Mouse (Mus musculus): Measurements from ENCODE around the gene Srsf10. TPM values are rescaled to one million over a fixed set of nuclear protein-coding genes. Genes with fewer than 3 reads are reported as not detected.

Srsf10 gene
- polyA plus RNA-seq, 1 experiment, result 68.0 TPM

DNA sequence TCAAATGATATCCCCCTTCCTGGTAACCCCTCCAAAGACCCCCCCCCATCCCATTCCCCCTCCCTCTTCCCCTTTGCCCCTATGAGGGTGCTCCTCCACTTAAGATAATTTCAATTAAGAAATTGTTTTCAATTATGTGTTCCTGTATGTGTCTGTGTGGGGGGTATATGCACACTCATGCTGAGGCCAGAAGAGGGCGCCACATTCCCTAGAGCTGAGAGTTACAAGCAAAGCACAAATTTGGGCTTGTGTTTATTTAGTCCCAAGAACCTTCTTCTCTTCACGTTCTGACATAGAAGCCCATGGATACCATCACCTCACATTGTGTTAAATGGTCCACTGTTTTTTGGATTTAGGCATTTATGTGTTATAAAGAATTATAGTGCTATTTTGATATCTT, 32.2 kb upstream of the Srsf10 start:
- Histone ChIP-seq H3K36me3 (ENCODE audit: control insufficient read depth, insufficient read depth, low read length) (no peaks in the 10 kb centered on the region), H3K27ac (ENCODE audit: insufficient read depth, low read length) (no peak overlapping the region), H3K27me3 (ENCODE audit: control insufficient read depth, insufficient read depth, low read length) (no peaks in the 10 kb centered on the region), H3K4me1 (ENCODE audit: control insufficient read depth, insufficient read depth, insufficient read length) (no peaks in the 10 kb centered on the region), H3K4me3 (ENCODE audit: extremely low read depth, insufficient read depth, insufficient read length) (no peak overlapping the region)
- TF ChIP-seq POLR2A (IDR thresholded peaks at IDR 0.05; ENCODE audit: low read depth, low read length) (no peak), CTCF (IDR thresholded peaks at IDR 0.05; ENCODE audit: extremely low read depth, insufficient read depth, insufficient read length, insufficient replicate concordance) (peak; percentile 19; the same call in 1 of the 2 replicates)
- no peak for DNase-seq (ENCODE audit: low read depth in 1 of 2, low spot score in 2 of 2)
- WGBS, result 79% methylated on average over 2 of the region's 2 CpGs

- 88% methylated on average over 8 of the region's 8 CpGs for WGBS
- H3K36me3 ChIP-seq (ENCODE audit: control insufficient read depth, insufficient read depth, low read length), result no peaks in the 10 kb centered on the region
- TF ChIP-seq CTCF (IDR thresholded peaks at IDR 0.05; ENCODE audit: extremely low read depth, insufficient read depth, insufficient read length, insufficient replicate concordance) (no peak), POLR2A (IDR thresholded peaks at IDR 0.05; ENCODE audit: low read depth, low read length) (no peak)
Observed at GRCm38 (mm10) chr4:135824254-135824653, 31.3 kb upstream of the Srsf10 start.

GRCm38 (mm10) chr4:135828491-135828890, 27.1 kb upstream of the Srsf10 start:
- H3K27ac ChIP-seq (ENCODE audit: insufficient read depth, low read length), result 0 out of 2 replicates have a peak overlapping the region, but pooled peaks have one; percentile 8
- H3K36me3 ChIP-seq (ENCODE audit: control insufficient read depth, insufficient read depth, low read length), result no peaks in the 10 kb centered on the region
- no peak for DNase-seq (ENCODE audit: low read depth in 1 of 2, low spot score in 2 of 2)
- no peak for TF ChIP-seq CTCF (IDR thresholded peaks at IDR 0.05; ENCODE audit: extremely low read depth, insufficient read depth, insufficient read length, insufficient replicate concordance)
- no peaks in the 10 kb centered on the region for H3K4me1 ChIP-seq (ENCODE audit: control insufficient read depth, insufficient read depth, insufficient read length)
- 79% methylated on average over 11 of the region's 11 CpGs for WGBS
- no peaks in the 10 kb centered on the region for H3K27me3 ChIP-seq (ENCODE audit: control insufficient read depth, insufficient read depth, low read length)
- no peak overlapping the region for H3K4me3 ChIP-seq (ENCODE audit: extremely low read depth, insufficient read depth, insufficient read length)

More at GRCm38 (mm10) chr4:135824254-135824653, 31.3 kb upstream of the Srsf10 start:
- Histone ChIP-seq H3K27ac (ENCODE audit: insufficient read depth, low read length) (no peak overlapping the region), H3K4me3 (ENCODE audit: extremely low read depth, insufficient read depth, insufficient read length) (no peak overlapping the region), H3K4me1 (ENCODE audit: control insufficient read depth, insufficient read depth, insufficient read length) (no peaks in the 10 kb centered on the region), H3K27me3 (ENCODE audit: control insufficient read depth, insufficient read depth, low read length) (no peaks in the 10 kb centered on the region)
- no peak for DNase-seq (ENCODE audit: low read depth in 1 of 2, low spot score in 2 of 2)

GRCm38 (mm10) chr4:135832070-135832469, 23.5 kb upstream of the Srsf10 start:
- Histone ChIP-seq H3K27me3 (ENCODE audit: control insufficient read depth, insufficient read depth, low read length) (no peaks in the 10 kb centered on the region), H3K4me3 (ENCODE audit: extremely low read depth, insufficient read depth, insufficient read length) (no peak overlapping the region), H3K27ac (ENCODE audit: insufficient read depth, low read length) (no peak overlapping the region), H3K4me1 (ENCODE audit: control insufficient read depth, insufficient read depth, insufficient read length) (no peaks in the 10 kb centered on the region), H3K36me3 (ENCODE audit: control insufficient read depth, insufficient read depth, low read length) (no peaks in the 10 kb centered on the region)
- TF ChIP-seq POLR2A (IDR thresholded peaks at IDR 0.05; ENCODE audit: low read depth, low read length) (no peak), CTCF (IDR thresholded peaks at IDR 0.05; ENCODE audit: extremely low read depth, insufficient read depth, insufficient read length, insufficient replicate concordance) (no peak)
- DNase-seq (ENCODE audit: low read depth in 1 of 2, low spot score in 2 of 2), result no peak
- WGBS, result 92% methylated on average over 11 of the region's 11 CpGs

DNA sequence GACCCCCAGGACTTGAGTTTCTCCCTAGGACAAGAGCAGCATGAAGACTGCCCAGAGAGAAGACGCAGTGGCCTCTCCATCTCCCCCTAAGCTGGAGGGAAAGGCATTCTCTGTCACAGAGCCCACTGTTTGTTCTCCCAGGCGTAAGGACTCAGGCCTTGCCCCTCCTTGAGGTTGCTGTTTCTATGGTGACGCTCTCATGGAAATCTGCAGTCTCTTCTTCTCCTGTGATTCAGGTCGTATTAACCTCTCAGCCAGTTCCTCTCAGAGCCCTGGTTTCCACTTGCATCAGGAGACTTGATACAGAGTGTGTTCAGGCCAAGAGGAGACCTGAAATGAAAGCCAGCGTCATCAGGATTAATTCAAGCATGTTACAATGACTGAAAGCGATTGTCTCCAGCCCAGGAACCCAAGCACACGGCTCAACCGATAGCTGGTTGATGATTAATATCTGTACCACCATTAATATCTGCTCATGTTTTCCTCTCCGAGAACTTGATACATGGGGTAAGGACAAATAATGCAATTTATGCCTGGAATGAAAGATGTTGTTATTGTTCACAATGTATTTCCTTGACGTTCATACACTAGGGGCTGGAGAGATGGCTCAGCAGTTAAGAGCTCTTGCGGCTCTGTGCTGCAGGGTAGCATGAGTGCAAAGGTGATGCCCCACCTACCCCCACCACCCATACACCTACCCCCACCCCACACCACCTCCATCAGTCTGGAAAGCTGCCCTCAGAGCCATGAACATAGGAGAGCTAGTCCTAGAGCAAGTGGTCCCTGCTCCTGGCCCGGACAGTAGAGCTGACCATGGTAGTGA, 22.0 kb upstream of the Srsf10 start:
- no peak for TF ChIP-seq CTCF (IDR thresholded peaks at IDR 0.05; ENCODE audit: extremely low read depth, insufficient read depth, insufficient read length, insufficient replicate concordance)
- TF ChIP-seq POLR2A (IDR thresholded peaks at IDR 0.05; ENCODE audit: low read depth, low read length), result no peak
- WGBS, result 85% methylated on average over 12 of the region's 12 CpGs
- H3K36me3 ChIP-seq (ENCODE audit: control insufficient read depth, insufficient read depth, low read length), result no peaks in the 10 kb centered on the region
- DNase-seq (ENCODE audit: low read depth in 1 of 2, low spot score in 2 of 2), result no peak
- no peak overlapping the region for H3K4me3 ChIP-seq (ENCODE audit: extremely low read depth, insufficient read depth, insufficient read length)
- no peaks in the 10 kb centered on the region for H3K4me1 ChIP-seq (ENCODE audit: control insufficient read depth, insufficient read depth, insufficient read length)
- H3K27me3 ChIP-seq (ENCODE audit: control insufficient read depth, insufficient read depth, low read length), result no peaks in the 10 kb centered on the region
- H3K27ac ChIP-seq (ENCODE audit: insufficient read depth, low read length), result no peak overlapping the region

DNA sequence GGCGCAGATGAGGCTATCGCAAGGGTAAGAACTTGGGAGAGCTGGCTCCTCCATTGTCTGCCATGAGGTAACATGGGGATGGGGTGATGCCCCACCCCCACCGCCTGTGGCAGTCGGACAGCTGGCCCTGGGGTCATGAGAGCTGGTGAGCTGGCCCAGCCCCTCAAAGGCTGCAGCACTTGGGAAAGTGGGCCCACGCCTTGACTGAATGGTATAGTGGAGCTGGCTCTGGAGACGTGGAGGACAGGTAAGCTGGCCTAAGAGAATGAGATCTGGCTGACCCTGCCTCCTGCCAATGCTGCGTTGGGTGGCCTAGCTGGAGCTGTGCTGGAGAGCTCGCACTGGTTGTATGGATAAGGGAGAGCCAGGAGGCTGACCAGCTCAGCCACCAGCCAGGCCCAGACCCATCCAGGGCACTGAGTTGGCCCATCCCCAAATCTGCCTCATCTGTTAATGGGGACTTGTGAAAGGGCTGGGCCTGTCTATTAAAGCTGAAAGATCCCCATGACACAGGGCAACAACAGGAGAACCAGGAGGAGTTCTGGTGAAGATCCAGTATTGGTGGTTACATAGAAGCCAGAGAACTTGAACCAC, 21.3 kb upstream of the Srsf10 start:
- no peaks in the 10 kb centered on the region for H3K4me1 ChIP-seq (ENCODE audit: control insufficient read depth, insufficient read depth, insufficient read length)
- DNase-seq (ENCODE audit: low read depth in 1 of 2, low spot score in 2 of 2), result no peak
- no peak overlapping the region for H3K4me3 ChIP-seq (ENCODE audit: extremely low read depth, insufficient read depth, insufficient read length)
- 93% methylated on average over 8 of the region's 8 CpGs for WGBS
- H3K36me3 ChIP-seq (ENCODE audit: control insufficient read depth, insufficient read depth, low read length), result no peaks in the 10 kb centered on the region
- H3K27ac ChIP-seq (ENCODE audit: insufficient read depth, low read length), result no peak overlapping the region
- no peaks in the 10 kb centered on the region for H3K27me3 ChIP-seq (ENCODE audit: control insufficient read depth, insufficient read depth, low read length)
- no peak for TF ChIP-seq CTCF (IDR thresholded peaks at IDR 0.05; ENCODE audit: extremely low read depth, insufficient read depth, insufficient read length, insufficient replicate concordance)
- TF ChIP-seq POLR2A (IDR thresholded peaks at IDR 0.05; ENCODE audit: low read depth, low read length), result no peak

DNA sequence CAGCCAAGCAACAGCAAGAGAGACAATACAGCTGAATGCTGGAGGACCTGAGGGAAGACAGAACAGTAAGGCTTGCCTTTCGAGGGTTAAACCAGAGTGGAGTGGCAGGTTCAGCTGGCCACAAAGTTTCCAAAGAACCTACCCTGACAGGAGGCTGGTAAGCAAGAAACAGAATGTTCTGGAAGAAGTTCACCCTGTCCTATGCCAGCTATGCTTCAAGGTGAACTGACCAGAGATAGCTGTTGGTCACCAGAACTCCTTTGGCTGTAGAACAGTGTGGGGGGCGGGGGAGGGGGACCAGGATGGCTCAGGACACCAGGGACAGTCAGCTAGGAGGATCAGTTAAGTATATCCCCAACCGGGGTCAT, 16.6 kb upstream of the Srsf10 start:
- no peaks in the 10 kb centered on the region for H3K36me3 ChIP-seq (ENCODE audit: control insufficient read depth, insufficient read depth, low read length)
- no peak for DNase-seq (ENCODE audit: low read depth in 1 of 2, low spot score in 2 of 2)

More for the DNA sequence above, 16.6 kb upstream of the Srsf10 start:
- H3K4me3 ChIP-seq (ENCODE audit: extremely low read depth, insufficient read depth, insufficient read length), result no peak overlapping the region
- no peaks in the 10 kb centered on the region for H3K27me3 ChIP-seq (ENCODE audit: control insufficient read depth, insufficient read depth, low read length)
- no peak for TF ChIP-seq POLR2A (IDR thresholded peaks at IDR 0.05; ENCODE audit: low read depth, low read length)
- TF ChIP-seq CTCF (IDR thresholded peaks at IDR 0.05; ENCODE audit: extremely low read depth, insufficient read depth, insufficient read length, insufficient replicate concordance), result no peak
- WGBS, result 83% methylated on average over 3 of the region's 3 CpGs
- no peak overlapping the region for H3K27ac ChIP-seq (ENCODE audit: insufficient read depth, low read length)
- H3K4me1 ChIP-seq (ENCODE audit: control insufficient read depth, insufficient read depth, insufficient read length), result no peaks in the 10 kb centered on the region
